Mouse (Mus musculus) midbrain, postnatal 0 days (tissue): ENCODE data around the gene Zcwpw1. TPM values are rescaled to one million over a fixed set of nuclear protein-coding genes. Genes with fewer than 3 reads are reported as not detected.

Source experiments
- ATAC-seq: fragments of 200-750 bp; cut with Nextera tagmentation; 2 replicates; pipeline ENCODE4 v1.8.0; 2017; ENCODE audit warnings: moderate number of reproducible peaks, mild to moderate bottlenecking, moderate TSS enrichment, moderate library complexity; ENCODE audit not compliant: low FRiP score
- DNase-seq: peaks from one replicate; pipeline ENCODE4 v3.0.0-alpha.2; 2015; ENCODE audit warnings: low spot score
- H3K27ac ChIP-seq: fragments of 300-500 bp; sonication (generic); 2 replicates; pipeline ENCODE4 v1.5.1; 2014; ENCODE audit warnings: low read depth, mild to moderate bottlenecking, low read length, mixed read lengths
- H3K27me3 ChIP-seq: fragments of 300-500 bp; sonication (generic); 2 replicates; pipeline ENCODE4 v1.6.1; 2014; ENCODE audit warnings: low read length, control low read depth, mixed read lengths; ENCODE audit not compliant: insufficient read depth
- H3K36me3 ChIP-seq: fragments of 300-500 bp; sonication (generic); 2 replicates; pipeline ENCODE4 v1.6.1; 2014; ENCODE audit warnings: low read length, control low read depth, mixed read lengths; ENCODE audit not compliant: insufficient read depth
- H3K4me1 ChIP-seq: fragments of 300-500 bp; sonication (generic); 2 replicates; pipeline ENCODE4 v1.6.1; 2014; ENCODE audit warnings: mild to moderate bottlenecking, control low read depth, antibody characterized with exemption, low read length, mixed read lengths; ENCODE audit not compliant: insufficient read depth
- H3K4me2 ChIP-seq: fragments of 300-500 bp; sonication (generic); 2 replicates; pipeline ENCODE4 v1.6.1; 2014; ENCODE audit warnings: low read depth, mild to moderate bottlenecking, low read length, mixed read lengths; ENCODE audit not compliant: poor library complexity, severe bottlenecking
- H3K4me3 ChIP-seq: fragments of 300-500 bp; sonication (generic); 2 replicates; pipeline ENCODE4 v1.5.1; 2014; ENCODE audit warnings: low read depth, mild to moderate bottlenecking, low read length, moderate library complexity
- H3K9ac ChIP-seq: fragments of 300-500 bp; sonication (generic); replicated peaks from 2 replicates; pipeline ENCODE4 v1.6.1; 2014; ENCODE audit warnings: mild to moderate bottlenecking, low read length, moderate library complexity, mixed read lengths; ENCODE audit not compliant: poor library complexity, severe bottlenecking
- H3K9me3 ChIP-seq: fragments of 300-500 bp; sonication (generic); 2 replicates; pipeline ENCODE4 v1.6.1; 2016; ENCODE audit warnings: low read length, control low read depth
- CTCF ChIP-seq: IDR thresholded peaks from 2 replicates; pipeline ENCODE4 v1.5.1; 2016; ENCODE audit warnings: antibody characterized with exemption, mild to moderate bottlenecking
- WGBS: fragments of 180-500 bp; shearing (Covaris S2); extraction: QIAGEN DNeasy Blood & Tissue Kit; methylation state at CpG from one replicate; pipeline ENCODE4 v1.1.7; 2014; 5-methylcytosine and 5-hydroxymethylcytosine counted together
- polyA plus RNA-seq: library from polyadenylated mRNA; unstranded; fragments of >200 nt; fragmentation: Nextera tagmentation; extraction: Ambion mirVana; gene quantifications from 2 replicates; pipeline ENCODE4 v1.2.1, GENCODE M21; 2015
- total RNA-seq: library from RNA; depleted of rRNA; stranded (reverse); fragments of >200 nt; gene quantifications from 2 replicates; pipeline ENCODE4 v1.2.3, GENCODE M21; 2014

Gene Zcwpw1
- total and polyA plus RNA-seq, 2 experiments from 2014 or later, result 5.8 to 9.0 TPM

DNA sequence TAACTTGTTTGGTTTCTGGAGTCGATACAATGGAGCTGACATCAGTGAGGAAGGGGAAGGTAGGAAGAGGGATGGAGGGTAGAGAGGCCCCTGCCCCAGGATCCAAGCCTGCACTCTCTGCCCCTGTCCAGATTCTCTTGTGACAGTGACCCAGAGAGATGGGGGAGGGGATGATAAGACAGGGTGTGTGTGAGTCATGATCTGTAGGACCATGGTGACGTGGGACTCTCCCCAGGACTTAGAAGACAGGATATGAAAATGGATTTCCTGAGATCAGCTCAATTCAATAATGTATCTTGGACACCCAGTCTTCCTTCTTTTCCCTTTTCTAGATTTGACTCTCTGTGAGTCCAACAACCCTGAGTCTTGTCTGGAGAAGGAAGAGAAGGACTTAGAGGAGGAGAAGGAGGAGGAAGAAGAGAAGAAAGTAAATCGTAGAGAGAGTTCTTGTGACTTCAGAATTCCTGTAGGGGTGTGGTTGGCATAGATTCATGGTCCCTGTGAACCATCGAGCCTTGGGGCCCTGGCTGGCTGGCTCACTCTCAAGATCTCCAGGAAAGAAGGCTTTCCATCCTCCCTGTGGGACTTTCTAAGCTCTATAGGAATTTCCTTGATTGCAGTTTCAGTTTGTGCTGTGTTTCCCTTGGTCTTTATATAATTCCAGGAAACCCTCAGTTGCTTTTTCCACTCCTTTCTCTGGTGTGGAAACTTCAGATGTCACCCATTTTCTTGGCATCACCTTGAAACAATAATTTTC, 30.0 kb downstream of the Zcwpw1 start:
- Histone ChIP-seq H3K9ac (no peak overlapping the region), H3K9me3 (no peaks in the 10 kb centered on the region), H3K27me3 (no peaks in the 10 kb centered on the region), H3K36me3 (no peaks in the 10 kb centered on the region), H3K4me3 (no peak overlapping the region), H3K4me1 (no peaks in the 10 kb centered on the region), H3K4me2 (no peak overlapping the region), H3K27ac (no peak overlapping the region)
- no peak for DNase-seq
- ATAC-seq, result no peak
- TF ChIP-seq CTCF, result no peak
- WGBS, result 73% methylated on average over 4 of the region's 4 CpGs

- Histone ChIP-seq H3K36me3 (no peaks in the 10 kb centered on the region), H3K4me3 (no peak overlapping the region), H3K4me2 (no peak overlapping the region), H3K9ac (no peak overlapping the region), H3K27me3 (no peaks in the 10 kb centered on the region), H3K4me1 (no peaks in the 10 kb centered on the region), H3K9me3 (no peaks in the 10 kb centered on the region), H3K27ac (no peak overlapping the region)
- DNase-seq, result no peak
- ATAC-seq, result no peak
- WGBS, result 70% methylated on average over 4 of the region's 4 CpGs
- TF ChIP-seq CTCF, result no peak
These were observed 34.5 kb downstream of the Zcwpw1 start for GRCm38 (mm10) chr5:137822126-137822525.

GRCm38 (mm10) chr5:137822602-137823001, 35.0 kb downstream of the Zcwpw1 start:
- H3K9ac ChIP-seq, result no peak overlapping the region
- H3K27ac ChIP-seq, result no peak overlapping the region
- TF ChIP-seq CTCF, result no peak
- H3K4me1 ChIP-seq, result no peaks in the 10 kb centered on the region
- peak; percentile 3 for DNase-seq
- no peaks in the 10 kb centered on the region for H3K9me3 ChIP-seq
- no peaks in the 10 kb centered on the region for H3K27me3 ChIP-seq
- 90% methylated on average over 1 of the region's 1 CpGs for WGBS
- no peak overlapping the region for H3K4me3 ChIP-seq
- H3K36me3 ChIP-seq, result no peaks in the 10 kb centered on the region
- no peak for ATAC-seq
- H3K4me2 ChIP-seq, result no peak overlapping the region

- Histone ChIP-seq H3K27ac (no peak overlapping the region), H3K4me3 (no peak overlapping the region), H3K27me3 (no peaks in the 10 kb centered on the region), H3K36me3 (no peaks in the 10 kb centered on the region), H3K9ac (no peak overlapping the region), H3K4me2 (no peak overlapping the region), H3K9me3 (no peaks in the 10 kb centered on the region), H3K4me1 (no peaks in the 10 kb centered on the region)
- WGBS, result 91% methylated on average over 6 of the region's 6 CpGs
- ATAC-seq, result no peak
- no peak for TF ChIP-seq CTCF
- no peak for DNase-seq
These were observed 36.0 kb downstream of the Zcwpw1 start for GRCm38 (mm10) chr5:137823455-137824045.

DNA sequence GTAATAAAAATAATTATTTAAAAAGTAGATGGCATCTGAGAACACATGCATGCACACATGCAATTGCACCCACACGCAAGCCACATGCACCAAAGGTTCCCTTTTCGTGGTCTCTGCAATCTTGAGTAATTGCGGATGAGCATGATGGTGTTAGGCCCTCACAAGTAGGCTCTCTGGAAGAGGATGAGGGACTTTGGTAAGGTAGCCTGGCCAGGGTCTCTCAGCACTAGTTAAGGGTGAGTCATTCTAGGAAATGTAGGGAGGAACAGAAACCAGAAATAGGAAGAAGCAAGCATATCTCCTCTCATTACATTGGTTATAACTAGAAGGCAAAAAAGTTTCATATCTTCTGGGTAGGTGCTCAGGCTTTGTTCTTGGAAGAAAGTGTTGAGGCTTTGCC, 37.4 kb downstream of the Zcwpw1 start:
- Histone ChIP-seq H3K9ac (no peak overlapping the region), H3K4me3 (no peak overlapping the region), H3K27me3 (no peaks in the 10 kb centered on the region), H3K36me3 (no peaks in the 10 kb centered on the region), H3K27ac (no peak overlapping the region), H3K4me1 (no peaks in the 10 kb centered on the region), H3K9me3 (no peaks in the 10 kb centered on the region), H3K4me2 (no peak overlapping the region)
- no peak for TF ChIP-seq CTCF
- no peak for ATAC-seq
- WGBS, result 89% methylated on average over 3 of the region's 3 CpGs
- DNase-seq, result no peak

GRCm38 (mm10) chr5:137825971-137826370, 38.4 kb downstream of the Zcwpw1 start:
- H3K9me3 ChIP-seq, result no peaks in the 10 kb centered on the region
- no peaks in the 10 kb centered on the region for H3K27me3 ChIP-seq
- no peaks in the 10 kb centered on the region for H3K4me1 ChIP-seq
- no peak for ATAC-seq
- H3K4me2 ChIP-seq, result no peak overlapping the region
- no peak overlapping the region for H3K27ac ChIP-seq
- 95% methylated on average over 2 of the region's 2 CpGs for WGBS
- H3K4me3 ChIP-seq, result no peak overlapping the region
- TF ChIP-seq CTCF, result no peak
- DNase-seq, result no peak
- H3K36me3 ChIP-seq, result no peaks in the 10 kb centered on the region
- no peak overlapping the region for H3K9ac ChIP-seq
